Mouse (Mus musculus) heart, embryonic 16.5 days (tissue): ENCODE results near the gene Abcb4. TPM values are rescaled to one million over a fixed set of nuclear protein-coding genes. Genes with fewer than 3 reads are reported as not detected.
"Not testable (repeated sequence)": the region's sequence is repeated elsewhere in the genome, so short reads cannot be mapped to it uniquely, and the experiment has no call there.

ENCODE experiments used
- ATAC-seq: fragments of 200-750 bp; cut with Nextera tagmentation; replicated peaks from 2 replicates; pipeline ENCODE4 v1.8.0; 2017; ENCODE audit warnings: moderate number of reproducible peaks; ENCODE audit not compliant: insufficient read depth, low FRiP score; ENCODE audit errors: extremely low read depth
- H3K27ac ChIP-seq: fragments of 300-500 bp; sonication (generic); 2 replicates; pipeline ENCODE4 v1.5.1; 2014; ENCODE audit warnings: mild to moderate bottlenecking, low read length, control low read depth, moderate library complexity
- H3K27me3 ChIP-seq: fragments of 300-500 bp; sonication (generic); 2 replicates; pipeline ENCODE4 v1.6.1; 2014; ENCODE audit warnings: low read length, mixed read lengths; ENCODE audit not compliant: control insufficient read depth, insufficient read depth
- H3K36me3 ChIP-seq: fragments of 300-500 bp; sonication (generic); 2 replicates; pipeline ENCODE4 v1.6.1; 2014; ENCODE audit not compliant: control insufficient read depth, insufficient read depth
- H3K4me1 ChIP-seq: fragments of 300-500 bp; sonication (generic); 2 replicates; pipeline ENCODE4 v1.6.1; 2014; ENCODE audit warnings: low read length, mixed read lengths; ENCODE audit not compliant: control insufficient read depth, insufficient read depth
- H3K4me2 ChIP-seq: fragments of 300-500 bp; sonication (generic); 2 replicates; pipeline ENCODE4 v1.6.1; 2014; ENCODE audit warnings: low read depth, mild to moderate bottlenecking, control low read depth, low read length
- H3K4me3 ChIP-seq: fragments of 300-500 bp; sonication (generic); 2 replicates; pipeline ENCODE4 v1.5.1; 2014; ENCODE audit warnings: mild to moderate bottlenecking, control low read depth, low read length
- H3K9ac ChIP-seq: fragments of 300-500 bp; sonication (generic); 2 replicates; pipeline ENCODE4 v1.6.1; 2014; ENCODE audit warnings: low read length, control low read depth
- H3K9me3 ChIP-seq: fragments of 300-500 bp; sonication (generic); replicated peaks from 2 replicates; pipeline ENCODE4 v1.6.1; 2016; ENCODE audit warnings: low read length; ENCODE audit not compliant: control insufficient read depth
- WGBS: fragments of 180-500 bp; shearing (Covaris S2); extraction: QIAGEN DNeasy Blood & Tissue Kit; methylation state at CpG from one replicate; pipeline ENCODE4 v1.1.7; 2014; 5-methylcytosine and 5-hydroxymethylcytosine counted together
- polyA plus RNA-seq: library from polyadenylated mRNA; unstranded; fragments of >200 nt; fragmentation: Nextera tagmentation; extraction: Ambion mirVana; gene quantifications from 2 replicates; pipeline ENCODE4 v1.2.1, GENCODE M21; 2015

The Abcb4 gene
- polyA plus RNA-seq, 1 experiment from 2014 or later = 0.38 TPM

DNA sequence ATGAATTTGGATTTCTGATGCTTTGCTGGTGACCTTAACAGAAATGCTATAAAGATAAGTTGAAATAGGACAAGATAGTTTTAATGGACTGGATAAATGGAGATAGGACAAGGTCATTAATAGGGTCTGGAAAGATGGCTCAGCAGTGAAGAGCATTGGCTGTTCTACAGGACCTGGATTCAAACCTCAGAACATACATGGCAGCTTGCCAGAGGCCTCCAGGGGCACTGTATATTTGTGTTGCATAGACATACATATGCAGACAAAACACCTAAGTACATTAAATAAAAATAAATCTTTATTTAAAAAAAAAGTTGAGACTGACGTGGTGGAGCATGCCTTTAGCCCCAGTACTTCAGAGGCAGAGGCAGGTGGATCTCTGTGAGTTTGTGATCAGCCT, 7.5 kb downstream of the Abcb4 start:
- Histone ChIP-seq H3K27ac (no peak overlapping the region), H3K9me3 (no peaks in the 10 kb centered on the region), H3K36me3 (no peaks in the 10 kb centered on the region), H3K4me2 (no peak overlapping the region), H3K4me3 (no peak overlapping the region), H3K9ac (no peak overlapping the region), H3K27me3 (no peaks in the 10 kb centered on the region), H3K4me1 (no peaks in the 10 kb centered on the region)
- 71% methylated on average over 1 of the region's 1 CpGs for WGBS
- no peak for ATAC-seq

DNA sequence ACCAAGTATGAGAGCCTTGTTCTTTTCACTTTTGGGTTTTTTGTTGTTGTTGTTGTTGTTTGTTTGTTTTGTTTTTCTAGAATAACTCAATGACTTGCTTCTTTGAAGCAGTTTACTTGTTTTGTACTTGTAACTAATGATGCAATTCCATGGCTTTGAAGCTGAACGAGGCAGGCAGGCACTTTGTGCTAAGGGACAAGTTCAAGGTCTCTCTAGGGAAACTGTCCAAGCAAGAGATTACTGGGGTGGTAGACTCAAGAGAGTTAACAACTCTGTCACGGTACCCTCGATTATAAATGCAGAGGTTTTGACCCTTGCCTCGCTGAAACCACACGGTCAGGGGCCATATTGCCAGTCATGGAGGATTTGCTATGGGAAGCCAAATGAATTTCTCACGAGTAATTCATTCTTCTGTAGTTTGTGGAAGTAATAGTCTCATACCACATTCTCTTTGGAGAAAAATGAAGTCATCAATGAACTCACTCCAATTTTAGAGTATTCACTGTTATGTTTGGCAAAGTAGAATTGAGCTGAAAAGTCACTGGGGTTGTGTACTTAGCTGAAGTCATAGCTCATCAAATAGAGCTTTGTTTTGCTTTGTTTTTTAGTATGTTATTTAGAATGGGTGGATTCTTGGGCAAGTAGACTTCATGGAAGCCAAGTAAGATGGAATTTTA, 8.8 kb downstream of the Abcb4 start:
- 69% methylated on average over 6 of the region's 6 CpGs for WGBS
- no peaks in the 10 kb centered on the region for H3K27me3 ChIP-seq
- H3K4me3 ChIP-seq = no peak overlapping the region
- H3K27ac ChIP-seq = no peak overlapping the region
- H3K36me3 ChIP-seq = no peaks in the 10 kb centered on the region
- ATAC-seq = no peak
- no peak overlapping the region for H3K9ac ChIP-seq
- no peaks in the 10 kb centered on the region for H3K4me1 ChIP-seq
- H3K9me3 ChIP-seq = no peaks in the 10 kb centered on the region
- H3K4me2 ChIP-seq = no peak overlapping the region

DNA sequence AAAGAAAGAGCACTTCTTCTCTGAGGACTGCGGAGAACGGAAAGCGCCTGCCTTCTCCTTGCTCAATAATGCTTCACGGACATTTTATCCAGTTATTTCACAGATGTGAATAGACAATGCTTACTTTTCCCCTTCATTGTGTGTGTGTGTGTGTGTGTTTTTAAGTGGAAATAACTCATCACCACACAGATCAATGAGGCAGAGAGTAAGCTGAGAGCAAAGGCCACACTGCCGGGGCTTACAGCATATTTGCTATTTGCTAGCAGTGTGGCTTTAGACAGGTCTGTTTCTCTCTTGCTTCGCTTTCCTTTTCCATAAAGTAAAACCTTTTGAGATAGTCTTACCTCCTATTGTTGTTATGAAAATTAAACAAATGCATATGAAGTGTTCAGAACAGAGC, 11.0 kb downstream of the Abcb4 start:
- Histone ChIP-seq H3K4me1 (no peaks in the 10 kb centered on the region), H3K27ac (no peak overlapping the region), H3K9ac (no peak overlapping the region), H3K4me3 (no peak overlapping the region), H3K36me3 (no peaks in the 10 kb centered on the region), H3K27me3 (no peaks in the 10 kb centered on the region), H3K4me2 (no peak overlapping the region), H3K9me3 (no peaks in the 10 kb centered on the region)
- no peak for ATAC-seq
- WGBS = 84% methylated on average over 6 of the region's 6 CpGs

DNA sequence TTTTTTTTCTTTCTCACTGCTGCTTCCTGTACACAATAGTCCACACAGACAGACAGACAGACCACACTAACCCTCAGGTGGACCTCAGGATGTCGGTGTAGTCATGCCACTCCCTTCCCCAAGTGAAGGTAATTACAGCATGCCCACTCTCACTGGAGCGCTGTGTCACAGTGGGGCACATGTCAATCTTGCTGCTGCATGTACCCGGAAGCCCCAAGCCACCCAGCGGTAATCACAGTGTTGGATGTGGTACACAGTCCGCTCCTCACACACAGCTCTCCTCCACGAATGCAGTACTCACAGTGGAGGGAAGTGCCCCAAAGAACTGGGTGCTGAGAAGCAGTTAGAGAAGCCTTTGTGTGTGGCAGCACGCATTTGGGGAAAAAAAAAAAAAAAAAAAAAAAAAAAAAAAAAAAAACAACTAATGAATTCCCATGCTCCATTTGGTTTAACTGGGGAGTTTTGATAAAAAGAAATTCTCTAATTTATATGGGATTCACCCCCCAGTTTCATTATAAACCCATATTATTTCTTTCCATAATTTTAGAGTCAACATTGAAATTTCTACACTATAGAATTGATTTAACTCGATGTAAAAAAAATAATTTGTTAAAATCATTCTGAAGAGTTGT, 18.2 kb downstream of the Abcb4 start:
- ATAC-seq = no peak
- Histone ChIP-seq H3K9me3 (no peaks in the 10 kb centered on the region), H3K4me1 (no peaks in the 10 kb centered on the region), H3K27me3 (no peaks in the 10 kb centered on the region), H3K4me3 (no peak overlapping the region), H3K36me3 (no peaks in the 10 kb centered on the region), H3K9ac (no peak overlapping the region), H3K27ac (no peak overlapping the region), H3K4me2 (no peak overlapping the region)
- WGBS = 75% methylated on average over 8 of the region's 8 CpGs

DNA sequence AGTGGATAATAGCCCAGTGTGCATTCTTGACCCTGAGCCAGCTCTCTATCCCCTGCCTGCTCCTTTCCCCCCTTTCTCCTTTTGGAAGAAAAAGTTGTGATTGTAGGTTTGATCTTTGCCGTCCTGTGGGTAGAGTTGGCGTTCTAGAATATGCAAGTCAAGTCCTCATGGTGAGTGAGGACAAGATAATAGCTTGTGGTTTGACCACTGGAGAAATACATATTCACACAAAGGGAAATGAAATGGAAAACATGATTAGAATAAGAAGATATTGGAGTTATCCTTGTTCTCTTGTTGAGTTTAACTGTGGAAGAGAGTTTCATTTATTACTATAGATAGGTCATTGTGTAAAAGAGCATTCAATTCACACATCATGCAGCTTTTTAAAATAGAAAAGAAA, 22.9 kb downstream of the Abcb4 start:
- Histone ChIP-seq H3K27ac (no peak overlapping the region), H3K9ac (no peak overlapping the region), H3K4me3 (no peak overlapping the region), H3K36me3 (no peaks in the 10 kb centered on the region), H3K27me3 (no peaks in the 10 kb centered on the region), H3K4me2 (no peak overlapping the region), H3K4me1 (no peaks in the 10 kb centered on the region), H3K9me3 (no peaks in the 10 kb centered on the region)
- 73% methylated on average over 2 of the region's 2 CpGs for WGBS
- no peak for ATAC-seq

DNA sequence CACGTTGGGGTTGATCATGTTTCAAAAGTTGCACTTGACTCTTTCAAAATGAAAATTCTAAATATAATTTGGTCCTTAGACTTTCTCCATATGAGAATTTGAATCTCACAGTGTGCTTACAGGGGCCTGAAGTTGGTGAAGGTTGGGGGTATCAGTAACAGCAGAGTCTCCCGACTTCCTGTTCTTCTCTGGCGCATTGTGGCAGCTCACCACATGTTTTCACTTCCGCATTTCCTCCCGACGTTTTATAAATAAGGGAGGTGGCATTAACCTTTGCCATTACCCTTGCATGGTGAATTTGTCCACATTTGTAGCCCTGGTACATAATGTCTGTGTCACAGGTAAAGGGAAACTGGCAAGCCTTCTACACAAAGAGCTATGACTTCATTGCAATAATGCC, 23.6 kb downstream of the Abcb4 start:
- no peak overlapping the region for H3K4me3 ChIP-seq
- ATAC-seq = no peak
- WGBS = 62% methylated on average over 6 of the region's 6 CpGs
- no peaks in the 10 kb centered on the region for H3K36me3 ChIP-seq
- H3K9ac ChIP-seq = no peak overlapping the region
- no peaks in the 10 kb centered on the region for H3K9me3 ChIP-seq
- H3K27me3 ChIP-seq = no peaks in the 10 kb centered on the region
- H3K4me2 ChIP-seq = no peak overlapping the region
- H3K27ac ChIP-seq = no peak overlapping the region
- no peaks in the 10 kb centered on the region for H3K4me1 ChIP-seq

DNA sequence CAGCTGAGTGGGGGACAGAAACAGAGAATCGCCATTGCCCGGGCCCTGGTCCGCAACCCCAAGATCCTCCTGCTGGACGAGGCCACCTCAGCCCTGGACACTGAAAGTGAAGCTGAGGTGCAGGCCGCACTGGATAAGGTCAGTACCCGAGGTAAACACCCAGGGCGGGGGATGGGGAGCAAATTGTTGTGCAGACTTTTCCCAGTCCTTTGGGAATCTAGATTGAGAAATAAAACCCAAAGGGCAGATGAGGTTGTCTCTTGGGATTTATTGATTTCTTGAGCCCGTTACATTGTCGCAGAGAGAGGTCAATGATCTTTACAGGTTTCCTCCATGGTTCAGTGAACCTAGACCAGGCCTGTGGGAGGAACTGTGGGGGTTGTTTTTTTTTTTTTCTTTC, 34.9 kb downstream of the Abcb4 start:
- no peak for ATAC-seq
- WGBS = 86% methylated on average over 9 of the region's 9 CpGs

DNA sequence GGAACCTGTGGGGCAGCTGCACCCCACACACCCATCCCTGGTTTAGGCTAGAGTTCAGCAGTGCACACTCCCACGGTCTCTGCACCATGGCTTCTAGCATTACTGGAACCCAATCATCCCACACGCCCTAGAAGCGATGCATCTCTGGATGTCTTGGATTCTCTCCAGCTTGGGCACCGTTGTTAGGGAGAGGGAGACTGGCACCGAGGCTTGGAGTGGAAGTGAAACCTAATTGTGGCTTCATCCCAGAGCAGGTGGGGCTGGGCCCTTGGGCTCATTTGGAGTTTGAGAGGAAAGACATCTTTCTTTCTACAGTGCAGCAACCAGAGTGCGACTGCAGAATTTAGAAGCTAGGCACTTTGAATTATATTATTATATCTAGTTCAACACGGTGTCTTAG, 44.4 kb downstream of the Abcb4 start:
- Histone ChIP-seq H3K4me1 (no peaks in the 10 kb centered on the region), H3K36me3 (no peaks in the 10 kb centered on the region), H3K27ac (no peak overlapping the region), H3K4me2 (no peak overlapping the region), H3K4me3 (no peak overlapping the region), H3K9ac (no peak overlapping the region), H3K27me3 (no peaks in the 10 kb centered on the region), H3K9me3 (no peaks in the 10 kb centered on the region)
- 75% methylated on average over 7 of the region's 7 CpGs for WGBS
- no peak for ATAC-seq

More for the DNA sequence above, 34.9 kb downstream of the Abcb4 start:
- Histone ChIP-seq H3K9me3 (peaks cover 7% of the 10 kb centered on the region), H3K27me3 (no peaks in the 10 kb centered on the region), H3K36me3 (no peaks in the 10 kb centered on the region), H3K4me1 (no peaks in the 10 kb centered on the region), H3K27ac (no peak overlapping the region), H3K4me3 (no peak overlapping the region), H3K4me2 (no peak overlapping the region), H3K9ac (no peak overlapping the region)

DNA sequence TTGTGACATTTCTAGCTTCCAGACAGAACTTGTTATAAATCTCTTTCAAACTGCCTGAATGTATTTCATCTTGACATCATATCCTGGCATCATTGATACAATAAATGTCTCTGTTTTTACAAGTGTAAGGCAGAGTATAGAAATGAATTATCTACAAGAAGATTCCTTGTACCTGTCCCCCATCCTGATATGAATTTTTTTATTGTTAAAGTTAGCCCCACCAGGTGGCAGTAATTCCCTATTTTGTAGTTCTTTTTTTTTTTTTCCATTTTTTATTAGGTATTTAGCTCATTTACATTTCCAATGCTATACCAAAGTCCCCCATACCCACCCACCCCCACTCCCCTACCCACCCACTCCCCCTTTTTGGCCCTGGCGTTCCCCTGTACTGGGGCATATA, 47.7 kb downstream of the Abcb4 start:
- H3K27ac ChIP-seq, H3K4me2 ChIP-seq, H3K4me1 ChIP-seq, H3K9me3 ChIP-seq, H3K4me3 ChIP-seq, H3K9ac ChIP-seq, H3K36me3 ChIP-seq, ATAC-seq, H3K27me3 ChIP-seq: not testable (repeated sequence)
- no CpG with 5 or more reads among the region's 1 CpGs for WGBS
